Mouse (Mus musculus) liver, embryonic 11.5 days (tissue): ENCODE data around the gene Gm49396. TPM values are rescaled to one million over a fixed set of nuclear protein-coding genes. Genes with fewer than 3 reads are reported as not detected.

Experiments
- ATAC-seq: fragments of 200-750 bp; cut with Nextera tagmentation; replicated peaks from 2 replicates; pipeline ENCODE4 v1.8.0; 2017; ENCODE audit warnings: moderate number of reproducible peaks, mild to moderate bottlenecking, moderate TSS enrichment, moderate library complexity; ENCODE audit not compliant: low FRiP score
- DNase-seq: peaks from one replicate; pipeline ENCODE4 v3.0.0-alpha.2; 2017; ENCODE audit warnings: low spot score
- H3K27ac ChIP-seq: fragments of 300-500 bp; sonication (generic); 2 replicates; pipeline ENCODE4 v1.5.1; 2014; ENCODE audit warnings: mild to moderate bottlenecking, low read depth, low read length, control low read depth
- H3K27me3 ChIP-seq: fragments of 300-500 bp; sonication (generic); replicated peaks from 2 replicates; pipeline ENCODE4 v1.6.1; 2014; ENCODE audit warnings: low read length, mixed read lengths; ENCODE audit not compliant: control insufficient read depth, insufficient read depth
- H3K36me3 ChIP-seq: fragments of 300-500 bp; sonication (generic); 2 replicates; pipeline ENCODE4 v1.6.1; 2014; ENCODE audit warnings: mild to moderate bottlenecking, low read length, moderate library complexity, mixed read lengths; ENCODE audit not compliant: control insufficient read depth, insufficient read depth
- H3K4me1 ChIP-seq: fragments of 300-500 bp; sonication (generic); replicated peaks from 2 replicates; pipeline ENCODE4 v1.6.1; 2014; ENCODE audit warnings: low read length, mixed read lengths; ENCODE audit not compliant: control insufficient read depth, insufficient read depth
- H3K4me2 ChIP-seq: fragments of 300-500 bp; sonication (generic); 2 replicates; pipeline ENCODE4 v1.6.1; 2014; ENCODE audit warnings: mild to moderate bottlenecking, control low read depth, moderate library complexity
- H3K4me3 ChIP-seq: fragments of 300-500 bp; sonication (generic); 2 replicates; pipeline ENCODE4 v1.5.1; 2014; ENCODE audit warnings: low read depth, low read length, control low read depth
- H3K9ac ChIP-seq: fragments of 300-500 bp; sonication (generic); 2 replicates; pipeline ENCODE4 v1.6.1; 2014; ENCODE audit warnings: low read depth, low read length, control low read depth
- H3K9me3 ChIP-seq: fragments of 300-500 bp; sonication (generic); 2 replicates; pipeline ENCODE4 v1.6.1; 2016; ENCODE audit warnings: low read length, inconsistent platforms, mixed read lengths; ENCODE audit not compliant: control insufficient read depth
- WGBS: fragments of 180-500 bp; shearing (Covaris S2); extraction: QIAGEN DNeasy Blood & Tissue Kit; methylation state at CpG from one replicate; pipeline ENCODE4 v1.1.7; 2014; 5-methylcytosine and 5-hydroxymethylcytosine counted together
- polyA plus RNA-seq: library from polyadenylated mRNA; unstranded; fragments of >200 nt; fragmentation: Nextera tagmentation; extraction: Ambion mirVana; gene quantifications from 2 replicates; pipeline ENCODE4 v1.2.1, GENCODE M21; 2014

Gm49396 gene
- polyA plus RNA-seq, 1 experiment from 2014 or later: 8.0 TPM

DNA sequence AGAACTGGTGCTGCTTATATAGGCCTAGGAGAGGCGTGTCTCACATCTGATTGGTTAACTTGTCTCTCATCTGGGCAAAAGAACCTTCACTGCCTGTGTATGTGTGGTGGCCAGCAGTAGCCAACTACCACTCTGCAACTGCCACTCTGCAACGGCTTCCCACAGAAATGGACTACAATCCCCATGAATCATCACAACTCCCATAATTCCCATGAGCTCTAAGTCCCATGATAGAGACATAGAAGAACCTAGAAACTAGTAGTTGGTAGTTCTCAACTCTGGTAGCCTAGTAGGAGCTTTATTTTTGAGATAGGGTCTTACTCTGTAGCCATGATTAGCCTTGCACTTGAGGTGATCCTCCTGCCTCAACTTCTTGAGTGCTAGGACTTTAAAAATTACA, 13.3 kb upstream of the Gm49396 start:
- Histone ChIP-seq H3K9me3 (no peaks in the 10 kb centered on the region), H3K4me3 (no peak overlapping the region), H3K36me3 (peaks cover 14% of the 10 kb centered on the region), H3K9ac (no peak overlapping the region), H3K27ac (no peak overlapping the region), H3K4me2 (no peak overlapping the region), H3K4me1 (peaks cover 12% of the 10 kb centered on the region), H3K27me3 (no peaks in the 10 kb centered on the region)
- no peak for ATAC-seq
- WGBS: 88% methylated on average over 2 of the region's 2 CpGs
- no peak for DNase-seq

DNA sequence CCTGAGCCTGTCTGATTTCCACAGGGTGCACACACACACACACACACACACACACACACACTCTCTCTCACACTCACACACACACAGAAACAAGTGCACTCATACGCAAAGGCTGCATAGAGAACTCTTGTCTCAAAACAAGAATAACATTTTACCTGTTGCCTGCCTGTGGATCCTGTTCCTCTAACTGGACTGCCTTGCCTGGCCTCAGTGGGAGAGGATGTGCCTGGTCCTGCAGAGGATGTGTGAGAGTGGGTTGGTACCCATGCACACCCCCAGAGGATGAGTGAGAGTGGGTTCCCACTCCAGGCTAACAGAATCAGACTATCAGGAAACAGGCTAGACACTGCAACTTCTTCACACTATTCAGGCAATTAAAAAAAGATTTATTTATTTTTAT, 12.5 kb upstream of the Gm49396 start:
- ATAC-seq (no peak), DNase-seq (no peak)
- Histone ChIP-seq H3K36me3 (peaks cover 21% of the 10 kb centered on the region), H3K9ac (no peak overlapping the region), H3K27ac (no peak overlapping the region), H3K4me3 (no peak overlapping the region), H3K9me3 (no peaks in the 10 kb centered on the region), H3K4me2 (no peak overlapping the region), H3K27me3 (no peaks in the 10 kb centered on the region), H3K4me1 (peaks cover 12% of the 10 kb centered on the region)
- whole genome bisulfite sequencing: 93% methylated on average over 1 of the region's 1 CpGs

DNA sequence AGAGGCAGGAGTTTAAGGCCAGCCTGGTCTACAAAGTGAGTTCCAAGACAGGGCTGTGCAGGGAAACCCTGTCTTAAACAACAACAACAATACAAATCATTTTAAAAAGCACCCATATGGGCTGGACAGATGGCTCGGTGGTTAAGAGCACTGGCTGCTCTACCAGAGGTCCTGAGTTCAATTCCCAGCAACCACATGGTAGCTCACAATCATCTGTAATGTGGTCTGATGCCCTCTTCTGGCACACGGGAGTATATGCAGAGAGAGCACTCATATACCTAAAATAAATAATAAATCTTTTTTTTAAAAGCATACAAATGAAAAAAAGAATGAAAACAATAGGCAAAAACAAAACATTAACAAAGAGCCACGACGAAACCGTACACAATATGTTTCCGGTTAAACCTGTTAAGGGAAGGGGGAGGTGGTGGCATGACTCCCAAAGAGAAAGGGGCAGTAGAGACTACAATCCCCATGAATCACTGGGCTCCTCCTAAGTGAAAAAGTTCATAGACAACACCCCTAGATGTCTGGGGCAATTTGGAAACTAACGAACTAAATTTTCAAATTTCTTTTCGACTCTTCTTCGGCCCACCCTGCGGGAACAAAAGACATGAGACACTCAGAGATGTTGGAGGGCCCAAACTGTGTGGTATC, 11.6 kb upstream of the Gm49396 start:
- H3K9ac ChIP-seq: peak overlapping the region; percentile 71
- peak; percentile 56 for ATAC-seq

DNA sequence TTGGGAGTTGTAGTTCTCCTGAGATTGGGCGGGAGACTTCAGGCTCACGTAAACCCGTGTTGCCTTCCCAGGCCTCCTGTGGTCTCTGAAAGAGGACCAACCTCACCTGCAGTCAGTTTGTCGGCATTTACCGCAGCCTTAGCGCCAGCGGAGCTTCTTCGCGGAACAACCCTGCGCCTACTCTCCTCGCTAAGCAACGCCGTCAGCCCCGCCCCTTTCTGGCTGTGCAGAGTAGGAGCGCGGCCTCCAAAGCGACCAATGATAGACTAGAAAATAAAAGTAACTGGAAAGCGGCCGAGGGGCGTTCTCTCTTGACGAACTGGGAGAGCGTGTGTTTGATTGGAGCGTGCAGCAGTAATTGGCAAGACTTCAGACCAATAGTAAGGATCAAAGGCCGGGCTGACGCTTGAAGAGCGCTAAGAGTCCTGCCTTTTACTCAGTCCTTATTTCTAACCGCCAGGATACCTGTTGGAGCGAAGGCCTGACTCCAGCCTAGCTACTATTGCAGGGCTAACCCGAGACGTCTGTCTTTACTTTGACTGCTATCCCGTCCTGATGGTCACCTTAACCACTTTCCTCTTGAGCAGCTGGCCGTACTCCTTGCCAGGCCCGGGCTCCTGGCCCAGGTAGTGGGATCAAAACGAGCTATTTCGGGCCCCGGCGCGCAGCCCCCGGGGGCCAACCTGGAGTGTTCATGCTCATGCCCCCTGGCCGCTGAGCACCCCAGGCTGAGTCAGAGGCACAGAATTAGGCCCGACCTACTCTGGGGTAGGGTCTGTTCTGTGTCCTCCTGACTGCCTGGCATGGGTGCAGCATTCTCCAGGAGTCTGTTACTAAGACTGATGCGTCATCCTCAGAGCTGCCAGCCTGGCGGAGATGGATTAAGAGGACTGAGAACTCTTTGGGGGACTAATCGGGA, 10.8 kb upstream of the Gm49396 start, which contains the start of the genes Hspb6 and Proser3:
Gene Hspb6 (plus strand): TSS at position 77 of the 919 bp plus-strand sequence.
Gene Proser3 (minus strand): TSS at position 198 of the 919 bp plus-strand sequence.
- Histone ChIP-seq H3K4me3 (peak within 1 kb of the TSS; percentile 67), H3K36me3 (peaks cover 29% of the 10 kb centered on the region)

More for the DNA sequence above, 11.6 kb upstream of the Gm49396 start:
- no peaks in the 10 kb centered on the region for H3K9me3 ChIP-seq
- H3K4me1 ChIP-seq: peaks cover 12% of the 10 kb centered on the region
- 3% methylated on average over 10 of the region's 10 CpGs for WGBS
- peak overlapping the region; percentile 98 for H3K4me2 ChIP-seq
- DNase-seq: no peak
- H3K27me3 ChIP-seq: no peaks in the 10 kb centered on the region
- H3K4me3 ChIP-seq: peak overlapping the region; percentile 67
- H3K36me3 ChIP-seq: peaks cover 23% of the 10 kb centered on the region
- peak overlapping the region; percentile 88 for H3K27ac ChIP-seq

DNA sequence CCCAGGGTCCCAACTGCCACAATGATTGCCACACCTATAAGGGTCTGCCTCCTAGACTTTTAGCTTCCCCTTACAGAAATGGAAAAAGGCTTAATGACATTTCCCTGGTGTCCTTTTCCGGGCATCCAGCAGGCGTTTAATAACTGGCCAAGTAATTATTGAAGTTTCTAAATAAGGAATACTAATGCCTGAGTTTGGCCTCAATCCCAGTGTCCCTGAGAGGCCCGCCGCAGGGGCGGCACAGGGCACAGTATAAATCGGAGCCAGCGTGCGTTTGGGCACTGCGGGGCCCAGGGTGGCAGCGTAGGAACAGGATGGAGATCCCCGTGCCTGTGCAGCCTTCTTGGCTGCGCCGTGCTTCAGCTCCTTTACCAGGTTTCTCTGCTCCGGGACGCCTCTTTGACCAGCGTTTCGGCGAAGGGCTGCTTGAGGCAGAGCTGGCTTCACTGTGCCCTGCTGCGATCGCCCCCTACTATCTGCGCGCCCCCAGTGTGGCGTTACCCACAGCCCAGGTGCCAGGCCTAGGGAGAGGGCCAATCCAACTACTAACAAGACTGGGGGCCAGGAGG, 10.0 kb upstream of the Gm49396 start:
- Histone ChIP-seq H3K27me3 (no peaks in the 10 kb centered on the region), H3K9me3 (no peaks in the 10 kb centered on the region), H3K4me1 (peaks cover 13% of the 10 kb centered on the region), H3K9ac (peak overlapping the region; percentile 82), H3K4me3 (peak overlapping the region; percentile 67), H3K4me2 (peak overlapping the region; percentile 98), H3K27ac (peak overlapping the region; percentile 84), H3K36me3 (peaks cover 25% of the 10 kb centered on the region)
- ATAC-seq: no peak
- WGBS: 7% methylated on average over 23 of the region's 23 CpGs
- DNase-seq: peak; percentile 57

More for the DNA sequence above, 10.8 kb upstream of the Gm49396 start, which contains the start of the genes Hspb6 and Proser3:
- peak; percentile 91 for ATAC-seq
- H3K27ac ChIP-seq: peak within 1 kb of the TSS; percentile 88
- H3K9me3 ChIP-seq: no peaks in the 10 kb centered on the region
- no peaks in the 10 kb centered on the region for H3K27me3 ChIP-seq
- WGBS: under 1% methylated on average over 44 of the region's 44 CpGs
- DNase-seq: peak; percentile 95
- H3K4me1 ChIP-seq: peaks cover 12% of the 10 kb centered on the region
- H3K4me2 ChIP-seq: peak within 1 kb of the TSS; percentile 98
- peak within 1 kb of the TSS; percentile 82 for H3K9ac ChIP-seq

DNA sequence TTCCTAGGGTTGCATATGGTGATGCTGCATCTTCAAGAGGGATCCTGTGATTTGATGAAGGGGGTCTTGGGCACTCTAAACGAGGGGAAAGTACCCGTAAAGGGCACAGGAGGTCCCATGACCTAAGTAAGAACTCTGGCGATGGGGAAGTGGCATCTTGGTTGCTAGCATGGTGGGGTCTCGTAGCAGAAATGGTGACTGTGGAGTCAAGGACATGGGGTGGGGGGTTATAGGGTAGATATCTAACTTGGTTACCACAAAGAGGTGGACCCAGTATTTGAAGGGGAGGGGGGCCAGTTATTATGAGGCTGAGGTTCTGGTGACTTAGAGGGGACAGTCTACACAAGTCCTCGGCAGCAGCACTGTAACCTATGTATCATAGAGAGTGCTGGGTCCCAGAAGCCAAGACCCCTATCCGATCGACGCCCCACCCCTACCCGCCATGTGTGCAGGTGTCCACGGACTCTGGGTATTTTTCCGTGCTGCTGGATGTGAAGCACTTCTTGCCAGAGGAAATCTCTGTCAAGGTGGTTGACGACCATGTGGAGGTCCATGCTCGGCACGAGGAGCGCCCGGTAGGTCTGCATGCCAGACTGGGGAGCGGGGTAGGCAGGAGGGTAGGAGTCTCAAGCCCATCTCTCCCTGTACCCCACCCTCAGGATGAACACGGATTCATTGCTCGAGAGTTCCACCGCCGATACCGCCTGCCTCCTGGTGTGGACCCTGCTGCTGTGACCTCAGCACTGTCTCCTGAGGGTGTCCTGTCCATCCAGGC, 9.1 kb upstream of the Gm49396 start:
- H3K36me3 ChIP-seq: peaks cover 21% of the 10 kb centered on the region
- peak overlapping the region; percentile 82 for H3K9ac ChIP-seq
- H3K4me2 ChIP-seq: peak overlapping the region; percentile 98
- H3K4me3 ChIP-seq: peak overlapping the region; percentile 67
- no peak overlapping the region for H3K27ac ChIP-seq
- H3K27me3 ChIP-seq: no peaks in the 10 kb centered on the region
- no peaks in the 10 kb centered on the region for H3K9me3 ChIP-seq
- ATAC-seq (no peak), DNase-seq (no peak)
- 84% methylated on average over 22 of the region's 22 CpGs for WGBS
- peaks cover 21% of the 10 kb centered on the region for H3K4me1 ChIP-seq

DNA sequence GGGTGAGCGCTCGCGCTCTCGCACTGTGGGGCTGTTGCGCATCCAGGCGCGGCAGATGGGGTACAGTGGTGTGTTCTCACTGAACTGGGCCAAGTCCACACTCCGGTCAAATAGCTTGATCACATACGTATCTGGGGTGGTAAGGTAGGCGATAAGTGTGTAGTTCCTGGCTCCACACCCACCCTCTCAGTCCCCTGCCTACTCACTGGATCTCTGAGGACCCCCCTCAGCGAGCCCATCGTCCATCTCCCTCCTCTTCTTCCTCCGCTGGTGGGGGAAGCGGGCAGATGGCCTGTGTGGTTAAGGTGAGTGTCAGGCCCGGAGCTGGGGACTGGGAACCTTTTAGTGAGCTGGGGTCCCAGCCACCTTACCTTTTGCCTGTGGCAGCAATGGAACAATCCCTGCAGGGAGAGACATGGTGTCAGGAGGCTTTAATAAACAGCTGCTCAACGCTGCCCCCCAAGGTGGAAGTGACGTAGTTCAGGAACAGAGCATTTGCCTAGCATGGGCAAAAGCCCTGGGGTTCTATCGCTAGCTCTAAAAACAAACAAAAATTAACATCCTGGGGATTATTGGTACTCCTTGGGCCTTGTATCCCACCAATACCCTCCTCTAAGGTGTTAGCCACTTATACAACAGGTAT, 6.1 kb upstream of the Gm49396 start:
- no peak for ATAC-seq
- 92% methylated on average over 18 of the region's 18 CpGs for WGBS
- DNase-seq: no peak
- H3K36me3 ChIP-seq: peaks cover 21% of the 10 kb centered on the region
- H3K9me3 ChIP-seq: no peaks in the 10 kb centered on the region
- H3K27me3 ChIP-seq: no peaks in the 10 kb centered on the region
- H3K4me1 ChIP-seq: peaks cover 21% of the 10 kb centered on the region
- H3K4me2 ChIP-seq: no peak overlapping the region
- no peak overlapping the region for H3K9ac ChIP-seq
- H3K27ac ChIP-seq: no peak overlapping the region
- H3K4me3 ChIP-seq: 0 out of 2 replicates have a peak overlapping the region, but pooled peaks have one; percentile 2
